Mouse (Mus musculus): ENCODE measurements at regions not wholly inside any gene's neighbourhood (a gene's known extent, or its start where the extent isn't known, plus 50 kb on each side); places are given as distances from the start of the nearest gene placed in this dataset.

DNA sequence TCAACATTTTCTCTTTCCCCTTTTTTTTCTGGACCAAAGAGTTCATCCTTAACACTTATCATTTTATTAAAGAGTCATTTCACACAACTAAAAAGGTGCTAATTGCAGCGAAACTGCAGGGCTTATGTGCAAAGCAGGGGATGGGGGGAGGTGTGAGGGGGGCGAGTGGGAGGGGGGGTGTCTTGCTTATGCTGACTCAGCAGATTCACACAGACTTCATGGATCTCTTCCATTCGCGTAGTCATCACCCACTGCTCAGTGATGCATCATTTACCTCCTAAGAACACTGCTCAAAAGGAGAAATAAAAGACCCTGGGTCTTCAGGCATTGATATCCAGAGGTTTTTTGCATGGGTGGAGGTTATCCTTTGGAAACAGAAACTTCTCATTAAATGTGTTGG lies 800.3 kb upstream of the Jmjd1c start:
- TF ChIP-seq CTCF (IDR thresholded peaks at IDR 0.05; ENCODE audit: borderline replicate concordance, insufficient read depth, low read depth, low read length) (no peak), POLR2A (IDR thresholded peaks at IDR 0.05; ENCODE audit: borderline replicate concordance, insufficient read depth, low read length) (no peak)

Data from cerebellum, adult 2 months (tissue).